Mouse (Mus musculus) Muller cell, postnatal 12 days (primary cell): Measurements from ENCODE around the gene Relt.
A peak's percentile ranks its signal among the peaks of the same experiment; 100 is the strongest.

ENCODE experiments used
- DNase-seq: peaks from one replicate; pipeline ENCODE4 v3.0.0-alpha.2; 2015; ENCODE audit errors: inconsistent ontology term

Relt gene

DNA sequence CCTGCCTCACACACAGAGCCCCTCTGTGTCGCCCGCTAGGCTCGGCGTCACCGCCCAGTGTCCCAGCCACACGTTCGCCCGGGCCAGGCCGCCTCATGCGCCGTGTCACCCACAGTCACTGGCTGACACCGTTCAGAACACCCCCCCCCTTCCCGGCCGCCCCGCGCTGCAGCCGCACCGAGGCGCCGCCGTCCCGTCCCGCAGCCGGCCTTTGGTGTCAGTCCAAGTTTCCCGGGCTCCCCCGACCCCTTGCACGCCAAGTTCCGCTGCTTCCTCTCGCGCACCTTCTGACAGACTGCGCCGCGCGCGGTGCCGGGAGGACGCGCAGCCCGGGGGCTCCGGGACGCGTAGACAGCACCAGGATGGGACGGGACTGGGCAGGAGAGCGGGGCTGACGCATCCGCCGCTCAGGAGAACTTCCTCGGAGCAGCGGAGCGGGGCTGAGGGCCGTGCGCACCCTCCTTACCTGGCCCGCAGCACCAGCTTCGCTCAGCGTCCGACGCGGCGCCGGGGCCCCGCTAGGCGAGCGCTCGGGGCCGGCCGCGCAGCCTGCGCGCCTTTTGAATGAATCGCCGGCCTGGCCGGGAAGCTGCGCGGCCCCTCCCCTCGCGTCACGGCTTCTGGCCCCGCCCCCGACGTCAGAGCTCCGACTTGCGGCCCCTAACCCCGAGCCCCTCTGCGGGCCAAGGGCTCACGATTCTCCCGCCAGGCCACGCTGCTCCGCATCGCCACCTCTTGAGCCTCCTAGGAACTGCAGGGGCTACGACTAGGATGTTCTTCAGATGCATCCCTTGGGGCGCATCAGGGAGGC is at the start of gene Relt:
TSS of gene Relt (minus strand) at position 619 of the 811 bp plus-strand sequence.
- DNase-seq = peak; percentile 99

DNA sequence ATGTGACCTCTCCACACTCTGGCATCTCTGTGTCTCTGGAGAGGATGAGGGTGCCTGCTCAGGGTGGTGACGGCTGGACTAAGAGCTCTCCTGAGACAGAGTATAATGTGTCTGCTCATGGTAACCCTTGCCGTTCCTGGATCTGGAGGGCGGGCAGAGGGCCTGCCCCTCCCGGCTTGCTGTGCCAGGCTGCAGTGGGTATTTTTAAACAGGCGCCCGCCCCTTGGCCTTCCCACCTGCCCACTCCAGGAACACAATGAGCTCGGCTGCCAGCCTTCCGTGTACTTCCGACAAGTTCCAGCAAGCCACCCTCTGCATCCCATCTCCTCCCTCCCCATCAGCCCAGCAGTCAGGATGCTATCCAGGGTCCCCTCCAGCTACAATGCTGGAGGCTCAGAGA is 48.5 kb upstream of the Relt start:
- DNase-seq = peak; percentile 40

DNA sequence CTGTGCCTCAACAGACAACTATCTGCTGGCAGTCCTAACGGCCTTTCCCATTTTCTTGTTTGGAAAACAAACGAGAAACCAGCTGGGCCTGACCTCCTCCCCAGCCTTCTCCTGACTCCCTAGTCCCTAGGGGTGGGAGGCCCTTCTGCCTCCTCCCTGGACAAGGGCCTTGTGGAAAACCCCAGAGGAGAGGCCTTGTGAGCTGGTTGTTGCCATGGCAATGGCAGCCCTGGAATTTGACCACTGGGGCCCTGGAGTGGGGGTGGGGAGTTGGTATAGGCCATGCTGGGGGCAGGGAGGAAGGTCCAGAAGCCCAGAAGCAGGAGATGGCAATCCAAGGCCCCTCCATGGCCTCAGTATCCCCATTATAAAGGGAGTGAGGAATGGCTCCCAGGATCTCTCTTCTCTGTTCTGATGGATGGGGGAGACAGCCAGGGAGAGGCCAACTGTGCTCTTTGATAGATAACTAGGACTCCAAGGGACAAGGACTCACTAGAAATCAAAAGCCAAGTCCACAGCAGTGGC is 48.1 kb upstream of the Relt start:
- peak; percentile 83 for DNase-seq

DNA sequence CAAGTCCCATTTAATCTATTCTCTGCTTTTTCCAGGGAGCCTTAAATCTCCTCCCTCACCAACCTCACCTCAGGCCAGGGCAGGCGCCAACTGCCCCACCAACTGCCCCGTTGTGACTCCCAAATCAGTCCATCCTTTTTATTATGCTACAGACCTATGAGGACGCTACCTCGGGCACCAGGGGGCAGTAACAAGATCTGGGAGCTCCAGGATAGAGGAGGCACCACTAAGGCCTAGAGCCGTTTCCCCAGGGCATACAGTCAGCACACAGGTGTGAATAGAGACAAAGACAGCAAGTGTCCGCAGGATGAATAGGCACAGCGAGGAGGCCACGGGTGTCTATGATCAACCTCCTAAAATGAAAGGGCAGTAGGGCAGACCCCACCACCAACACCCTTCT is 45.3 kb upstream of the Relt start:
- DNase-seq = peak; percentile 60

DNA sequence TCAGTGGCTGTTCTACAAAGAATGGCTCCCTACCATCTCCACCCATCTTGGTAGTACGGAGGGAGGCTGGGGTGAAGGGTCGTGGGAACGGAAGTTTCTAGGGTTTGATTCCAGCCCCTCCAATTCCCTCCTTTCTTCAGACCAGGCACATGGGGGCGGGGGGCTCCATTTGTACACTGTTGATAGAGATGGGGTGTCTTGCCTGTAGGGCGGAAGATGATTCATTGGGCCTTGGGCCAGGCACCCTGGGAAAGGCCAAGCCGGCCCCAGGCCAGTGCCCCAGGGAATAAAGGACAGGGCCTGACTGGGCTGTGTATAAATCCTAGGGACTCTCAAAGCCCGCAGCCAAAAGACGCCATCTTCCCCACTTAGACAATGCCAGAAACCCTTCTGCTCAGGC is 44.8 kb upstream of the Relt start:
- DNase-seq = peak; percentile 75

DNA sequence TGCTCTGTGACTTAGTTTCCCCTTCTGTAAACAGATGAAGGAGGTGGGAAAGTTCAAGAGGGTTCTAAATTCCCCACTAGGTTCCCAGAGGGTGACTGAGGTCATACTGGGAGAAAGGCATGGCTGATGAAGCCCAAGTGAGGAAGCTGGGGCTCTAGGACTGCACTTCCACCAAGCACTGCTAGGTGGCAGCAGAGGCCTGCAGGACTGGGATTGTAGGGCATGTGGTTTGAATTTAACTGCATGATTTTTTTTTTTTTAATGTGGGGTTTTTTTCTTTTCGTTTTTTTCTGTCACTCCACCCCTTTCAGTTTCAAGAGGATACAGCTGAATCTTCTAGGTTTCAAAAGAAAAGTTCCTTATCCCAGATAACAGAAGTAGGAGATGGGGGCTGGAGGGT is 44.0 kb upstream of the Relt start:
- DNase-seq = peak; percentile 64

DNA sequence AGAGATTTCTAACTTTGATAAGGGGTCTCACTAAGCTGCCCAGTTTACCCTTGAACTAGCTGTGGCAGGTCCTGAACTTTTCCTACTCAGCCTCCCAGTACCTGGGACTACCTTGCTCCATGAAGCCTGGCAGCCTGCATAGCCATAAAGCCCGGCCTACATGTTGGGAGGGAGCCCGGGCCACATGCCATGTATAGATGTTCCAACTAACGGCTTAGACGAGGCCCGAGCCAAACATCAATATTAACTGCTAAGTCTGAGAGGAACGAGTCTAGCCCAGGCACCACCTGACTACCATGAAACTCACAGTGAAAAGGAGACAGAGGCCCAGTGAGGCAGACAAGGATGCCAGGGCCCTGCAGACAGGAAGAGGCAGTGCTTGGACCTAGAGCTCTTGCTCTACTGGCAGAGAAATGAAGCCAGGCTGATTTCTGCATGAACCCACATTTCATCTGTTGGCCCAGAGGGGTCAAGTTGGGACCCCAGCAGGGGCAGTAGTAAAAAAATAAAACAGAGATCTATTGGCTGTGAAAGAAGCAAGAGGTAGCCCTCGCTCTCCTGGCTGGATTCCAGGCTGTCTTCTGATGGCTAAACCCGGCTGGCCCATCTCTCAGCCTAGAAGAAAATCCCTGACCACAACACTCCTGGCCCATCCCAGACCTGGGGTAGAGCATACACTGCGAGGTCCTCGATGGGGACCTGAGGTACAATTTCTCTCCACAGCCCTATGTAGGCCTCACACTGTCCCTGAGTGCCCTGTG is 43.0 kb upstream of the Relt start:
- DNase-seq = no peak

DNA sequence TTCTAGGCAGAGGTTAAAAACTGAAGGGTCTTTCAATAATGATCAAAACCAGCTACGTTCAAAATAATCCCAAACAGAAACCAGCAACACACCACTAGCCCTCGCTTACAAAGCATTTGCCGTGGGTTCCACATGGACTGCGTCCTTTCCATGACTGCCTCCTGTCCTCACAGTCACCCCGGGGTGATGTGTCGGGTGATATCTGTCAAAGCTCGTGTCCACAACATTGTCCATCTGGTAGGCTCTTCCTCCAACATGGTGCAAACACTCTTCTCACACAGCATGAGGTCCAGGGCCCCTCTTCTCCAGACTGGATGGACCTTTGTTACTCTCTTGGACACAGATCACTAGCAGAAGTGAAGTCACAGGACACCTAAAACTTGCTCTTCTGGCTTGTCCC is 41.8 kb upstream of the Relt start:
- no peak for DNase-seq

DNA sequence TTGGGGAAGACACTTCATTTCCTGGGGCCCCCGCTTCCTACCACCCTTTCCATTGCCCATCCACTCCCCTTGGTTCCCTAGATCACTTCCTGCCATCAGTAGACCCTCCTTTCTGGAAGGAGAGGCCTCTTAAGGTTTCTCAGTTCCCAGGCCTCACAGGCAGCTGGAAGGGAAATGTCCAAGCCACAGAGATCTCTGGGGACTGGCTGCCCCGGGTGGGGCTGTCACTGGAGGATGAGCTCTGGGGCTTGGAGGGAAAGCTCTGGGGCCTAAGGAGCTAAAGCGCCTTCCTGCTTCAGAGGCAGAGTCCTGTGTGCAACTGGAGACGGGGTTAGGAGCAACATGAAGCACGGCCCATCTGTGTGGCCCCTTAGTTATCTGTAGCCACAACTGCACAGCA is 41.4 kb upstream of the Relt start:
- no peak for DNase-seq

DNA sequence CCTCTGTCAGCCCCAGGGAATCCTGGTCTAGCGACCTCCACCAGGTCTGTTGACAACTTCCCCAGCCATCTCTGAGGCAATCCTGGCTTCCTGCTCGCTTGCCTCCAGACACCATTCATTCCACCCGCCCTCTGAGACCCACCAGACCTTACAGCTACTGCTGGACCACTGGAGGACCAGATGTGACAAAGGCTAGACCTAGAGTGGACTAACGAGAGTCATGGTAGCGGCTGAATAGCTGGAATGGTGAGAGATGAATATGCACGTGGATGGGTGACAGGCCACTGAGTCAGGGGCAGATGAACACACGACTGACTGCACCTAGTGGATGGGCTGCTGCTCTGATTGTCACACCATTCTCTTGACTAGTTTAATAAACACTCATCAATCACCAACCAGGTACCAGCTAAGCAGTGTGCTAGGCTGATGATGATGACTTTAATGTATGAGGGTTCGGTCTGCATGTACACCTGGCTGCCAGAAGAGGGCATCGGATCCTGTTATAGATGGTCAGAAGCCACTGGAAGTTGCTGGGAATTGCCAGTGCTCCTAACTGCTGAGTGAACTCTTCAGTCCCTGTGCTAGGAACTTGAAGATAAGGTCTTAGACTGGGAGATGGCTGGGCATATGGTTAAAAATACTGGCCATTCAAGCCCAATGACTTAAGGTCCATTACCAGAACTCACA is 39.3 kb upstream of the Relt start:
- no peak for DNase-seq

DNA sequence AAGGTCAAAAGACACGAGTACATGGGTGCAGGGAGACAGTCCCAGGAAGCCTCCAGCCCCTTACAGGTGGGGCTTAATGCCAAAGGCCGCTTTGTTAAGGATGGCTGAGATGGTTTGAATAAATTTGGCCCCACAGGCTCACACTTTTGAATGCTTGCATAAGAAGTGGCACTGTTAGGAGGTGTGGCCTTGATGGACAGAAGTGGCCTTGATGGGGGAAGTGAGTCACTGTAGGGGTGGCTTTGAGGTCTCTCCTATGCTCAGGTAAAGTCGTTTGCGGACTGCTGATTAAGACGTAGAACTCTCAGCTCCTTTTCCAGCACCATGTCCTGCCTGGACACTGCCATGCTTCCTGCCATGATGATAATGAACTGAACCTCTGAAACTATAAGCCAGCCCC is 34.6 kb upstream of the Relt start:
- DNase-seq = no peak

DNA sequence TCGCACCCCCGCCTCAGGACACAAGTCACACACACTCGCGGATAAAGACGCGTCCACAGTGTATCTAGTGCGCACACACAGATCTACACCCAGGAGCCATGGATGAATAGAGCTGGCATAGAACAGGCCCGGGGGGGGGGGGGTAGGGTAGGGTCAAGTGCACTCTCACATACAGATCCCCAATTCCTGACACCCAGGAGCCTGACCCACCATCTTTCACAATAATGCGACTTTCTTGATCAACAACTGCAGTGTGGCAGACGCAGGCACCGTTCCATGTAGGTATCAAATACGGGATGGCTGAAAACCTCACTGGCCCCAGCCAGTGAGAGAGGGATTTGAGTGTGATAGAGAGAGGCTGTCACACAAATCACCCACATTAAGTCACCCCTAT is 31.6 kb upstream of the Relt start:
- DNase-seq = no peak

DNA sequence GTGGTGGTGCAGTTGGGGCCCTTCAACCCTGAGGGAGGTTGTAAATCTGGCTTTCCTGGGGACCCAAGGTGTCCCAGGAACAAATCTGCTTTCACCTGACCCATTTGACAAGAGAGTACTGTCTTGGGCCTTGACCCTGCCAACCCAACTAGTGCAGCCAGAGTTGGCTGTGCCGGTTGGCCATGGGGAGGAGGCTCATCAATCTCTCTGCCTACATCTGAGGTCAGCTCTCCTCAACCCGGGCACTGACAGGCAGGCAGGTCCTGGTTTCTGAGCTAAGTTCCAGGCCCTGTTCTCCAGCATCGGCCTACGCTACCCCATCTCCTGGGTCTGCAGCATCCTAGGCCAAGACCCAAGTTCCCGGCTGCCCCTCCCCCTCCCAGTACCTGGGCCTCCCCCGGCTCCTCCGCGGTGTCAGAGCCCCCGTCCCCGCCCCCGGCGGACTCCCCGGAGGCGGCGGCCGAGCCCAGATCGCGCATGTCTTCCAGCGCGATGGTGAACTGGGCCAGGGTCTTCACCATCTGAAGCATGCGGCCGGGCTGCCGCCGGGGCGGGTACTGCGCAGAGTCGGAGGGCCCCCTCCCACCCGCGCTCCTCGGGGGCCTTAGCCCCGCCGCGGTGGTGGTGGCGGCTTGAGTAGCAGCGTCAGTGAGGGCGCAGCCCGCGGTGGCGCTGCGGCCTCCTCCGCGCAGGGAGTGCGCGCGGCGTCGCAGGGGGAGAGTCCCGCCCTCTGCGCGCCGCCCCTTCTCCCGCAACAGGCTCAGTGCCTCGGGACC is 31.0 kb upstream of the Relt start:
- DNase-seq = peak; percentile 58

DNA sequence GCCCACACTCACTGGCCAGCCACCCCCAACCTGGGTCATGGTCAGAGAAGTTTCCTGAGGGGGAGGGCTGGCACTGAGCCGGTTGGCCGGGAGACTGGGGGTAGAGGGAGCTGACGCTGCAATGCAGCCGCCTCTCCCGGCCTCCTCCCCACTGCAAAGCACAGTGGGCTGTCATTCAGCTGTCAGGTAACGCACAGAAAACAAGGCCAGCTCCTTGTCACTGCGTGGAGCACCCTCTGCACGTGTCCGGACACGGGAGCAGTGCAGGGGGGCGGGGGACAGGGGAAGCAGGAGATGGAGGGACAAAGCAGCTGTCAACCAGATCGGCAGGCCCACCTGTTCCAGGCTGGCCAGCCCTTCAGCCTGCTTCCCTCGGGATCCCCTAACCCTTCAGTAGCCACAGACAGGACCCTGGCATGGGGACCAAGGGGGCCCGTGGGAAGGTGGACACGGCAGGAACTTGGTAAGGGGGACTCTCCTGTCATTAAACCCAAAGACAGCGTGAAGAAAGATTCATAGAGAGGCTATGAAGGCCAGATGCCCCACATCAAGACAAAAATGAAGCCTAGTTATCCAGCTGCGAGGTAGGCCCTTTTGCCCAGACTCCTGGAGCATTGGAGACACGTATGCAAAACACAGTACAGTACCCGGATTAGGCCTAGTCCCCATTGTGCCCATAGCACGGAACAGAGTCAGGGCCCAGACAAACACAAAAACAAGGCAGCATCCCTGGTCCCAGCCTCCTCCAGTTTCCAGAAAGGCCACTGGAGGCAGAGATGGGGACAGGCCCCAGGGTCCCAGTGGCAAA is 30.2 kb upstream of the Relt start:
- DNase-seq = peak; percentile 81

DNA sequence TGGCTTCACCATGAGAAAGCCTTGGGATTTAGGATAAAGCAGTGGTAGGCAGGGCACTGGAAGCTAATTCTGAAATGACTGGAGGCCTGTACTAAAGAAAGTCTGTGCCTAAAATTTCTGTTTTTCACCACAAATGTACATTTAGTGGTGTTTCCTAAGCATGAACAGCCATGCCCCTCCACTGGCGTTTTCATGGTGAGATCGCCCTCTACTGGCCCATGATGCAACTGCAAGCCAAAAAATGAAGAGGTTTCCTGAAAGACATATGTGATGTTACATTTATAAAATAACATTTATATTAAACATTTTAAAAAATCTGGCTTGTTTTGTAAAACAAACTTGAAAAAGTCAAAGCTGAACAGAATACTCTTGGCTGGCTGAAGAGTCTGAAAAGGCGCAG is 23.3 kb upstream of the Relt start:
- DNase-seq = no peak

DNA sequence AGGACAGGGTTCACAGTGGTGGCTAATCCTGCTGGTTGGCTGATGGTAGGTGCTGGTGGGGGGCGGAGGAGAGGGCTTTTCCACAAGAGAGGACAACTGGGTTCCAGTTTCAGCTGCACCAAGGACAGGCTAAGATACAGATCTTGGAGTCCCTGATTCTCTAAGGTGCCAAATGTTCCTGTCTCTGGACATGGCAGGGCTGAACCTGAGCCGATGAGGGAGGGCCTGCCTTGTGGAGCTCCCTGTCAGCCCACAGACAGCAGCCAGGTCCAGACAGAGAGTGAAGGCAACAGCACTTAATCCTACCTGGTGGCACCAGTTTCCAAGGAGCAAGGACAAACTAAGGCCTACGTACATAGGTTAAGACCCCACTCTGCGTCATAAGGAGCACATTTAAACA is 21.2 kb upstream of the Relt start:
- DNase-seq = no peak

DNA sequence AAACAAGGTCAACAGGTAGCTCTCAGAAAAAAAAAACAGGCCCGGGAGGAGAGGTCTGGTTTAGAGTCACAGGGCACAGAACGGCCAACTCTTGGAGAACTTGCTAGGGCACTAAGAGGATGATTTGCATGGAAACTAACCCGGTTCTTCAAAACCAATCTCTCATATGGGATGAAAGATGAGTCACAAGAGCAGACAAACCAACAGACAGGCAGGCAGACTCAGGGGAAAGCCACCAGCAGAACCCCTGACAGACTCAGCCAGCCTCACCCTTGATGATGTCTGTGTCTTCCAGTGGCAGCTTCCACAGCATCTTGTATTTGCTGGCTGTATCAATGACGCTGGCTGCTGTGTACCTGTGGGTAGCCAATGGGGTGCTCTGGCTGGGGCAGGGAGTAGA is 18.7 kb upstream of the Relt start:
- no peak for DNase-seq

DNA sequence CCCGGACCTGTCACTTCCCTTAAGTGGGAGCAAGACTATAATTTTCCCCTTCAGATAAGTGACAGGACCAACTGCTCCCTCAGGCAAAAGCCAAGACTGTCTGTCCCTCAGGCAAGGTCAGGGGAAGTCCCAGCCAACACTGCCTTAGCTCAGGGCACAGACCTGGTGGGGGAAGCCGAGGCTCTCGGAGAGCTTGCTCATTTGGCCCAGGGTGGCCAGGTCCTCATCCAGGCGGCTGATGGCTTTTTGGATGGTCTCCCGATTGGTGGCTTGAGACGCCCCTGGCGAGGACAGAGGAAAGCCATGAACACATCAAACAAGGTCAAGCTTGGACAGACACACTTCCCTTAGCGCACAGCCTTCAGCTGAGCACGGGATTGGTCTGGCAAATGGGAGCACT is 18.3 kb upstream of the Relt start:
- DNase-seq = no peak

DNA sequence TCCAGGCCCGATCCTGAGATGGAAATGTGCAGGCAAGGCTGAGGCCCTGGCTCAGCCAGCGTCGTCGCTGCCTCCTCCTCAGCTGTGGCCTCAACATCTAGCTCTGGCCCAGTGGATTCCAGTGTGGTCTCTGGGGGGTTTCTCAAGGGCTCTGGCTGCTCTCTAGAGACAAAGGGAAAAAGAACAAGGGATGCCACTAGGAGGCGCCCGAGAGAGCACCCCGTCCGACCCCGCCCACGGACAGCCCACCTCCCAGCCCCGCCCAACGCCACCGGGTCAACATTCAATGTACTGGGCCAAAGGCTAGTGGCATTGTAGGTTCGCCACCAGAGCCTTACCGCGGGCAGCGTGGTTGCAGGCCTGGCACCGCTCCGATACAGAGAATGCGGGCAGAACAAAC is 16.3 kb upstream of the Relt start:
- DNase-seq = peak; percentile 52

DNA sequence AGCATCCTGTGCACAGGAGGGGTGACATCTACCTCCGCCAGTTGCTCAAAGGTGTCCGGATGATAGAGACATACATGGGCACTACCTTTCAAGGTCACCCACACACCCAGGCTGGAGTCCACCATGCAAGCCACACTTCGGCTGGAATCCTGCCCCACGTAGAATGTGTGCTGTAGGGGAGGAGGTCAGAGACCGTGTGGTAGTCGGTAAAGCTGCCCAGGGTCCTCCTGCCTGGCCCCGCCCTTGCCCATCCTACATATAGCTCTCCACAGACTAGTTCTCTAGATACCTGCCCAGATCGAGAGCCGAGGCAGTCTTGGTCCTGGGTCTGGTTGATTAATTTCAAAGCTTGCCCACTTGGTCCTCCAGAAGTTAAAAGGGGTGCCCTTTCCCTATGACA is 13.5 kb upstream of the Relt start:
- DNase-seq = no peak

DNA sequence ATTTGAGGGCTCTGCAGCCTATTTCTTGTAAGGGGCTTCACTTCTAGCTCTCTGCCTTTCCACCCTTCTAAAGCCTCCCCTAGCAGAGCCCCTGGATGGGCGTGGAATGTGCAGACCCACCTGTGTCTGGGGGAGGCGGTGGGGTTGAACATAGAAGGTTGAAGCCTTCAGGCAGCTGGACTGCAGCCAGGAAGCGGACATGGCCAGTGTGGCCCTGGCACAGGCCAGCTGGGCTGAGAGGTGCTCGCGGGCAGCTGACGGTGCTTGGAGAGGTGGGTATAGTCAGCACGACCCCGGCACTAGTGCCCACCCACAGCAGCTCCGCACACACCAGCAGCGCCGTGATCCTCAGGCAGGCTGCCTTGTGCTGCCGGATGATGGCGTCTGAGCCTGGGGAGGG is 13.0 kb upstream of the Relt start:
- no peak for DNase-seq
